Comparison of ENCODE assay signal across 8 mouse cellular contexts in the genomic region with DNA sequence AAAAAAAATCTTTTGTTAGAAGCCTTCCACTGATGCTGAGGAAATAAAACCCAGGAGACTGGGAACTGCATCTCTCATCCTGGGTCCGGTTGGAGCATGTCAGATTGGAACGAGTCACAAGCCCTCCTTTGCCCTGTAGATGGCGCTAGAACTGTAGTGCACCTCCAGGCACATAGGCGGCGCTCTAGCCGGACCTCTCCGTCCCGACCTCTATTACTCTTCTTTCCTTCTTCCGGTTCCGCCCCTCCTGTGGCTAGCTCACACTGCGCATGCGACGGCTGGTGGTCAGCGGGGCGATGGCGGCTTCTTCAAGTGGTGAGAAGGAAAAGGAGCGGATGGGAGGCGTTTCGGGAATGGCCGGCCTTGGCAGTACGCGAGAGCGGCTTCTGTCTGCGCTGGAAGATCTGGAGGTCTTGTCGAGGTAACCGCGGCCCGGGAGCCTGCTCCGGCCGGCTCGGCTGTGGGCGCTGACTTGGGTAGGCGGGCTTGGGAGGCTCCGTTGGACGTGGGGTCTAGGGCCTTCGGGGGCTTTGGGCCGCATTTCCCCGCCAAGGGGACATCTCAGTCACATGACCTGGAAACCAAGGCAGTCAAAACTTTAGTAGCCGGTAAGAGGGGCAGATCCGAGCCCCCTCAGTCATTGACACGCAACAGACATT. TPM values are rescaled to one million over a fixed set of nuclear protein-coding genes. Genes with fewer than 3 reads are reported as not detected.
DNase-seq lines count a peak whose midpoint lies in the region; ATAC-seq and TF ChIP-seq lines count a peak whose summit lies in the region.

Gene Med4 (plus strand): TSS at position 261 of the 659 bp plus-strand sequence.

- ATAC-seq in G1E (ENCODE audit: extremely low read depth, insufficient number of reproducible peaks, low FRiP score, poor library complexity, severe bottlenecking): peak; percentile 75
- ATAC-seq in forebrain, embryonic 16.5 days: peak; percentile 97
- peak; percentile 96 for ATAC-seq in lung, embryonic 14.5 days (ENCODE audit: insufficient read depth)

- peaks cover 30% of the 10 kb centered on the region for H3K36me3 ChIP-seq in G1E (replicated peaks)
- no peaks in the 10 kb centered on the region; the same call in 1 of the 2 replicates for H3K36me3 ChIP-seq in forebrain, embryonic 16.5 days (ENCODE audit: control insufficient read depth, insufficient read depth)
- peaks cover 28% of the 10 kb centered on the region for H3K36me3 ChIP-seq in lung, embryonic 14.5 days (ENCODE audit: insufficient read depth)
- no peaks in the 10 kb centered on the region; the same call in 1 of the 2 replicates for H3K36me3 ChIP-seq in thymus, adult 2 months (ENCODE audit: control insufficient read depth, insufficient read depth, low read length)

- H3K9me3 ChIP-seq in G1E (replicated peaks): 0 out of 2 replicates have a peak, but pooled peaks cover 3% of the 10 kb centered on the region
- H3K9me3 ChIP-seq in forebrain, embryonic 16.5 days (ENCODE audit: control insufficient read depth, low read length): no peaks in the 10 kb centered on the region
- no peaks in the 10 kb centered on the region for H3K9me3 ChIP-seq in lung, embryonic 14.5 days (ENCODE audit: low read depth, low read length)

- H3K27ac ChIP-seq in forebrain, embryonic 16.5 days (ENCODE audit: low read length): no peak within 1 kb of the TSS
- H3K27ac ChIP-seq in layer of hippocampus, adult 2 months: peak within 1 kb of the TSS; percentile 73
- H3K27ac ChIP-seq in lung, embryonic 14.5 days (ENCODE audit: low read depth): no peak within 1 kb of the TSS
- H3K27ac ChIP-seq in olfactory bulb, adult 2 months (ENCODE audit: insufficient read depth, low read depth, low read length): no peak within 1 kb of the TSS
- no peak within 1 kb of the TSS for H3K27ac ChIP-seq in thymus, adult 2 months (ENCODE audit: control insufficient read depth, insufficient read depth, low read length)

- peak; percentile 99 for TF ChIP-seq CTCF in G1E (IDR thresholded peaks at IDR 0.05; ENCODE audit: low read depth, low read length)
- peak; percentile 100 for TF ChIP-seq CTCF in layer of hippocampus, adult 2 months (conservative IDR thresholded peaks at IDR 0.05)
- peak; percentile 100 for TF ChIP-seq CTCF in lung, embryonic 14.5 days (IDR thresholded peaks at IDR 0.05; ENCODE audit: low read depth)
- TF ChIP-seq CTCF in olfactory bulb, adult 2 months (IDR thresholded peaks at IDR 0.05; ENCODE audit: insufficient read depth, low read depth, low read length): peak; percentile 100
- peak; percentile 100 for TF ChIP-seq CTCF in thymus, adult 2 months (IDR thresholded peaks at IDR 0.05; ENCODE audit: borderline replicate concordance, control insufficient read depth, extremely low read depth, insufficient read depth, low read length, poor library complexity)

- peak within 1 kb of the TSS; percentile 90 for H3K9ac ChIP-seq in forebrain, embryonic 16.5 days (replicated peaks; ENCODE audit: low read depth, low read length)
- H3K9ac ChIP-seq in lung, embryonic 14.5 days: peak within 1 kb of the TSS; percentile 81

- peaks cover 48% of the 10 kb centered on the region for H3K4me1 ChIP-seq in G1E (ENCODE audit: insufficient read depth, low read depth, low read length)
- H3K4me1 ChIP-seq in forebrain, embryonic 16.5 days (replicated peaks; ENCODE audit: control insufficient read depth, insufficient read depth, low read length): peaks cover 17% of the 10 kb centered on the region
- H3K4me1 ChIP-seq in lung, embryonic 14.5 days (ENCODE audit: insufficient read depth): peaks cover 5% of the 10 kb centered on the region
- H3K4me1 ChIP-seq in olfactory bulb, adult 2 months (ENCODE audit: control insufficient read depth, insufficient read depth, low read length): peaks cover 10% of the 10 kb centered on the region
- H3K4me1 ChIP-seq in thymus, adult 2 months (replicated peaks; ENCODE audit: control insufficient read depth, insufficient read depth, low read length): peaks cover 4% of the 10 kb centered on the region; the same call in 1 of the 2 replicates

- peak within 1 kb of the TSS; percentile 95 for H3K4me2 ChIP-seq in forebrain, embryonic 16.5 days (ENCODE audit: low read length)
- peak within 1 kb of the TSS; percentile 95 for H3K4me2 ChIP-seq in lung, embryonic 14.5 days

- H3K27me3 ChIP-seq in G1E (ENCODE audit: insufficient read depth, low read length): peaks cover 8% of the 10 kb centered on the region
- H3K27me3 ChIP-seq in forebrain, embryonic 16.5 days (replicated peaks; ENCODE audit: control insufficient read depth, insufficient read depth, low read length): no peaks in the 10 kb centered on the region
- no peaks in the 10 kb centered on the region for H3K27me3 ChIP-seq in lung, embryonic 14.5 days (ENCODE audit: insufficient read depth, low read length)
- H3K27me3 ChIP-seq in thymus, adult 2 months (ENCODE audit: control insufficient read depth, insufficient read depth, low read length): no peaks in the 10 kb centered on the region

- under 1% methylated on average over 41 of the region's 41 CpGs for WGBS in forebrain, embryonic 16.5 days
- WGBS in lung, embryonic 14.5 days: under 1% methylated on average over 41 of the region's 41 CpGs
- WGBS in olfactory bulb, adult 2 months: under 1% methylated on average over 41 of the region's 41 CpGs
- WGBS in thymus, adult 2 months: 1% methylated on average over 41 of the region's 41 CpGs

- TF ChIP-seq POLR2A in olfactory bulb, adult 2 months (IDR thresholded peaks at IDR 0.05; ENCODE audit: insufficient read depth, low read depth, low read length): peak; percentile 40; the same call in 1 of the 2 replicates
- TF ChIP-seq POLR2A in thymus, adult 2 months (IDR thresholded peaks at IDR 0.05; ENCODE audit: control insufficient read depth, extremely low read depth, insufficient read depth, low read length, poor library complexity): peak; percentile 46; the same call in 1 of the 2 replicates

- DNase-seq in G1E (ENCODE audit: low spot score): peak; percentile 83
- DNase-seq in cerebellum, adult 18-20 months: peak; percentile 94 to 98
- peak; percentile 97 to 98 for DNase-seq in heart, postnatal 36 days
- DNase-seq in layer of hippocampus, adult 2 months (ENCODE audit: low spot score in 2 of 2): peak; percentile 95 to 99
- DNase-seq in lung, embryonic 14.5 days: peak; percentile 97
- peak; percentile 91 for DNase-seq in thymus, adult 2 months

- H3K4me3 ChIP-seq in G1E (ENCODE audit: low read depth, low read length): peak within 1 kb of the TSS; percentile 94
- H3K4me3 ChIP-seq in forebrain, embryonic 16.5 days (replicated peaks; ENCODE audit: low read length): peak within 1 kb of the TSS; percentile 95
- H3K4me3 ChIP-seq in layer of hippocampus, adult 2 months: peak within 1 kb of the TSS; percentile 84
- H3K4me3 ChIP-seq in lung, embryonic 14.5 days (ENCODE audit: low read depth, low read length): peak within 1 kb of the TSS; percentile 90
- peak within 1 kb of the TSS; percentile 89 for H3K4me3 ChIP-seq in olfactory bulb, adult 2 months (ENCODE audit: insufficient read depth, low read depth, low read length)
- H3K4me3 ChIP-seq in thymus, adult 2 months (ENCODE audit: control insufficient read depth, insufficient read depth, low read length): peak within 1 kb of the TSS; percentile 80

- intact Hi-C loops in heart, postnatal 36 days (cut with DNase I): loop anchor here (2.0 to 5.0 kb wide), 3 partner anchors 35 to 123 kb away; partner anchors contain the start of gene Itm2b

RNA-seq across cellular contexts. Expression of gene Med4, which starts in this region (rescaled TPM):
- 28.1 and 38.0 TPM in 2 replicates for total RNA-seq in G1E (2014; fragmentation: Nextera tagmentation)
- total RNA-seq in G1E (2017): 68.4 and 75.0 TPM in 2 replicates
- 10.2 and 20.9 TPM in 2 replicates for polyA plus RNA-seq in G1E (2012)
- polyA plus RNA-seq in forebrain, embryonic 16.5 days (2015; fragmentation: Nextera tagmentation; extraction: Ambion mirVana): 106 and 110 TPM in 2 replicates
- 10 to 100 TPM; 21.4 to 23.9 TPM for total RNA-seq in heart, postnatal 36 days (2021)
- total RNA-seq in layer of hippocampus, adult 2 months (2021): 10 to 100 TPM; 31.7 to 35.4 TPM
- 91.8 and 97.9 TPM in 2 replicates for polyA plus RNA-seq in lung, embryonic 14.5 days (2014; fragmentation: Nextera tagmentation; extraction: Ambion mirVana)
- not detected in 2 replicates for polyA plus RNA-seq in olfactory bulb, adult 2 months (2012; ENCODE audit: insufficient read depth, insufficient read length, low replicate concordance, missing spikeins)
- polyA plus RNA-seq in thymus, adult 2 months (2012; rRNA removed): 21.4 and 24.1 TPM in 2 replicates
